10 mouse cellular contexts compared by ENCODE assay signal in the genomic region with DNA sequence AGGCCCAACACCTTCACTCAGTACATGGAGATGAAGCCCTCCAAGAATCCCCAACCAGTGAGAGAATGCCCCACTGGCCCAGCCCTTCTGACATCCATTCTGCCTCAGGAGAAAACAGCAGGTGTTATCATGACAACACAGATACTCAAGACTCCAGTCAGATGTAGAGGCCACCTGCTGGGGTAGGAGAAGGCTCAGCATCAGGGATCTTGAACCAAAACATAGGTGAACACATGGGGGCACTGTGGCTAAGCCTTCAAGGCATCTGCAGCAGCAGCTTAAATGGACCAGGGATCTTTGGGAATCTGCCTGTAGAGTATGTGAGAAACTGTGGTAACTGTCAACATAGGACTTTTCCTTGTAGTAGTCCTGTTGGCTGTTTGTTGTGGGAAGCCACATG. TPM values are rescaled to one million over a fixed set of nuclear protein-coding genes. Genes with fewer than 3 reads are reported as not detected.
DNase-seq lines count a peak whose midpoint lies in the region; ATAC-seq and TF ChIP-seq lines count a peak whose summit lies in the region.
"Had no signal": no experiment of that assay in that cellular context is flagged by ENCODE, and none has a peak within 500 bp of the region (broad histone marks: within the 10 kb centered on the region; RNA-seq: fewer than 3 reads in every experiment).

No protein-coding gene starts in this region.

- H3K9ac ChIP-seq in forebrain, embryonic 15.5 days (replicated peaks): no peak overlapping the region
- H3K9ac ChIP-seq: stomach, embryonic 15.5 days had no signal

- DNase-seq in gastrocnemius, adult 18-20 months (ENCODE audit: low spot score): peak; percentile 28
- no peak for DNase-seq in gastrocnemius, postnatal 14 days
- DNase-seq in thymus, adult 2 months: peak; percentile 30
- DNase-seq in thymus, postnatal 36 days: no peak
- DNase-seq in induced T-regulatory cell, adult 2 months (ENCODE audit: low read depth): peak; percentile 42
- DNase-seq in adipocyte (ENCODE audit: low spot score): no peak
- DNase-seq in right cerebral cortex, postnatal 10 days (ENCODE audit: low spot score in 2 of 2): no peak
- DNase-seq: layer of hippocampus, adult 9-11 months had no signal

- no peak for TF ChIP-seq POLR2A in thymus, adult 2 months (IDR thresholded peaks at IDR 0.05; ENCODE audit: control insufficient read depth, extremely low read depth, insufficient read depth, low read length, poor library complexity)

- ATAC-seq in forebrain, embryonic 15.5 days (replicated peaks): no peak

- no peak overlapping the region for H3K27ac ChIP-seq in thymus, adult 2 months (ENCODE audit: control insufficient read depth, insufficient read depth, low read length)
- H3K27ac ChIP-seq in forebrain, embryonic 15.5 days (replicated peaks): no peak overlapping the region
- H3K27ac ChIP-seq: stomach, embryonic 15.5 days had no signal

- H3K4me2 ChIP-seq in forebrain, embryonic 15.5 days (replicated peaks): no peak overlapping the region
- H3K4me2 ChIP-seq: stomach, embryonic 15.5 days had no signal

- no peaks in the 10 kb centered on the region for H3K9me3 ChIP-seq in forebrain, embryonic 15.5 days
- H3K9me3 ChIP-seq: stomach, embryonic 15.5 days had no signal

- H3K4me3 ChIP-seq in thymus, adult 2 months (ENCODE audit: control insufficient read depth, insufficient read depth, low read length): no peak overlapping the region
- H3K4me3 ChIP-seq in forebrain, embryonic 15.5 days: no peak overlapping the region
- H3K4me3 ChIP-seq: stomach, embryonic 15.5 days had no signal

- TF ChIP-seq CTCF in thymus, adult 2 months (IDR thresholded peaks at IDR 0.05; ENCODE audit: borderline replicate concordance, control insufficient read depth, extremely low read depth, insufficient read depth, low read length, poor library complexity): no peak

- no peaks in the 10 kb centered on the region for H3K27me3 ChIP-seq in thymus, adult 2 months (ENCODE audit: control insufficient read depth, insufficient read depth, low read length)
- no peaks in the 10 kb centered on the region for H3K27me3 ChIP-seq in forebrain, embryonic 15.5 days
- H3K27me3 ChIP-seq: stomach, embryonic 15.5 days had no signal

- peaks cover 1% of the 10 kb centered on the region; the same call in 1 of the 2 replicates for H3K36me3 ChIP-seq in thymus, adult 2 months (ENCODE audit: control insufficient read depth, insufficient read depth, low read length)
- peaks cover 19% of the 10 kb centered on the region; the same call in 1 of the 2 replicates for H3K36me3 ChIP-seq in forebrain, embryonic 15.5 days

- no peaks in the 10 kb centered on the region for H3K4me1 ChIP-seq in thymus, adult 2 months (replicated peaks; ENCODE audit: control insufficient read depth, insufficient read depth, low read length)
- H3K4me1 ChIP-seq in forebrain, embryonic 15.5 days: no peaks in the 10 kb centered on the region
- H3K4me1 ChIP-seq: stomach, embryonic 15.5 days had no signal

- intact Hi-C loops in gastrocnemius, postnatal 14 days (cut with DNase I; ENCODE audit: low total_unique reads): no loop called here

RNA-seq across cellular contexts. Expression of gene Myo9b, which starts 11.3 kb away (rescaled TPM):
- 1 to 10 TPM; 8.4 to 8.5 TPM for total RNA-seq in gastrocnemius, adult 18-20 months (2021)
- 10 to 100 TPM; 12.7 to 15.0 TPM for total RNA-seq in gastrocnemius, postnatal 14 days (2021)
- polyA plus RNA-seq in thymus, adult 2 months (2012; rRNA removed): 82.5 and 90.7 TPM in 2 replicates
- 20.0 and 21.6 TPM in 2 replicates for polyA plus RNA-seq in forebrain, embryonic 15.5 days (2015; fragmentation: Nextera tagmentation; extraction: Ambion mirVana)

RNA-seq across cellular contexts. Expression of gene Haus8, which starts 11.5 kb away (rescaled TPM):
- total RNA-seq in gastrocnemius, adult 18-20 months (2021): 1 to 10 TPM; 4.5 to 5.1 TPM
- total RNA-seq in gastrocnemius, postnatal 14 days (2021): 1 to 10 TPM; 6.4 to 8.2 TPM
- polyA plus RNA-seq in thymus, adult 2 months (2012; rRNA removed): 17.7 and 18.5 TPM in 2 replicates
- 53.5 and 56.3 TPM in 2 replicates for polyA plus RNA-seq in forebrain, embryonic 15.5 days (2015; fragmentation: Nextera tagmentation; extraction: Ambion mirVana)

Comparison
In these comparisons a context has a peak if more than half of its experiments do, and no peak if none do; other contexts are left out.
1. DNase-seq: peak in gastrocnemius, adult 18-20 months (single experiment), thymus, adult 2 months (single experiment) and induced T-regulatory cell, adult 2 months (single experiment); none in gastrocnemius, postnatal 14 days (single experiment), thymus, postnatal 36 days (0 of 2), adipocyte (single experiment) and right cerebral cortex, postnatal 10 days (0 of 2).